Mouse (Mus musculus): Measurements from ENCODE around the gene Zfp977. TPM values are rescaled to one million over a fixed set of nuclear protein-coding genes. Genes with fewer than 3 reads are reported as not detected.
"Not testable (repeated sequence)": the region's sequence is repeated elsewhere in the genome, so short reads cannot be mapped to it uniquely, and the experiment has no call there.

Gene Zfp977
- 1.5 and 1.6 TPM in 2 replicates for polyA plus RNA-seq (2012; rRNA removed)

DNA sequence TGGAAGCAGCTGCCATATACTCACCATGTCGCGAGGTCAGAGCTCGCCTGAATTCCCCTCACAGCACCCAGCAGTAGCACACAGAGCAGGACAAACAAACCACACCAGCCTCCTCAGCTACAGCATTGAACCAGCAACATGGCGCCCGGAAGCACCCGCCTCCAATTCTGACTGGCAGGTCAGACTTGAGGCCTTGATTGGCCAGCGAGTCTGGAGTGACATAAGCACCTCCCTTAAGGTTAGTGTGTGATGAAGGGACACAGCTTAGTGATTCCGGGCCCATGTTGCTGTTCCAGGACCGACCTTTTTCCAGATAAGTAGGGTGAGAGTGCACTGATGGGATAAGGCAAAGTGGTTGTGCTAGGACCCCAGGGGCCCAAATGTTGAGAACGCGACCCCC, at the start of gene Zfp977:
TSS of gene Zfp977 (minus strand) at position 135 of the 400 bp plus-strand sequence.
- DNase-seq (ENCODE audit: low spot score): not testable (repeated sequence)

DNA sequence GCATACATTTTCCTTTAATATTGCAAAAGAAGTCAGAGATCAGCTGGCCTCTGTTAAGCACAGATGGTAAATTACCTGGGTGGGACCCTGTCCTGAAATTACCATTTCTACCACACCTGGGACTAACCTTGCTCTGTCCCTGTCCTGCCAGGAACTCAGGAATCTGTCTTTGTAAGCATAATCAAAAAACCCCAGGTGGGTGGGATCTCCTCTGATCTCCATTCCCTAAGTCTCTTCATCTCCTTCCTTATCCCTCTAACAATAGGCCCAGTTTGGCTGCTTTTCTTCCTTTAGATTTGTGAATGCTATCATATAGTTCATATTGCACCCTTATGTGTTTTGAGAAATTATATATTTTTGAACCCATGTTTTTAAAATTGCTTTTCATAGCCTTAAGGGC, 38.7 kb upstream of the Zfp977 start:
- not testable (repeated sequence) for DNase-seq (ENCODE audit: low spot score)

GRCm38 (mm10) chr7:42595666-42596065, 3.3 kb upstream of the Zfp977 start:
- not testable (repeated sequence) for DNase-seq (ENCODE audit: low spot score)

DNA sequence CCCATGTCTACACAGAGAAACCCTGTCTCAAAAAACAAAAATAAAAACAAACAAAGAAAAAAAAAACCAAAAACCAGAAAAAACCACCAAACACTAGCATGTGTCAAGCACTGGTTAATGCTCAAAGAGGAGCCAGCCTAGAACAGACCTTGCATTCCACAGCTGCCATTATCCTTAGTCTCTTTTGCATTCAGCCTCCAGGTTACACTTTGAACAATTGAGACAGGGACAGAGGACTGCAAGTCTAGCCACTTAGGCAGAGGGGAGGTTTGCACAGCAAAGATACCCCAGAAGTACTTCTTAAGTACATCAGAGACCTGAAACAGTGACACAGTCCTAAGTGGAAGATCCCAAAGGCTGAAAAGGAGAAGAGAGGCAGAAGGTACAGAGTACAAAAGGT, 1.0 kb downstream of the Zfp977 start:
- DNase-seq (ENCODE audit: low spot score): not testable (repeated sequence)

DNA sequence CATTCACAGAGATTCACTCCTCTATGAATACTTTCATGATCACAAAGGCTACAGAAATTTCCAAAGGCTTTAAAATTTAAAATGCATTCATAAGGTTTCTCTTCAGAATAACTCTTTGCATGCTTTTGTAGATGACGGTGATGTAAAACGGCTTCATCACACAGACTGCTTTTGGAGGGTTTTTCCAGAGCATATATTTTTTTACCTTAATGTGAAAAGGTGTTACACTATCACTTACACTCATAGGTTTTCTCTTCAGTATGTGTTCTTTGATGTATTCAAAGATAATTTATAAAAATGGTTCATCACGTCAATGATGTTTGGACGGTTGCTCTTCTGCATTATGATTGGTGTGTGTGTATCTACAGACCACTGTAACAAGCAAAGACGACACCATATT, 13.9 kb downstream of the Zfp977 start, which contains the start of gene Gm21028:
TSS of gene Gm21028 (minus strand) at position 101 of the 400 bp plus-strand sequence.
- DNase-seq (ENCODE audit: low spot score): no peak

GRCm38 (mm10) chr7:42551766-42552165, 40.6 kb downstream of the Zfp977 start:
- DNase-seq (ENCODE audit: low spot score): no peak

Other genes with a start within 250 kb of the Zfp977 start
- not detected in 2 replicates for gene 4933421I07Rik, start 144.4 kb downstream of the Zfp977 start, polyA plus RNA-seq (2012; rRNA removed)
- 9.0 and 10.0 TPM in 2 replicates for gene Zfp141, start 86.8 kb downstream of the Zfp977 start, polyA plus RNA-seq (2012; rRNA removed)
- not detected in 2 replicates for gene Gm21028, start 14.0 kb downstream of the Zfp977 start, polyA plus RNA-seq (2012; rRNA removed)
- gene Zfp976, start 50.0 kb upstream of the Zfp977 start, polyA plus RNA-seq (2012; rRNA removed): 3.0 and 3.1 TPM in 2 replicates
- 4.6 and 4.8 TPM in 2 replicates for gene Zfp975, start 100.2 kb upstream of the Zfp977 start, polyA plus RNA-seq (2012; rRNA removed)
- not detected in 2 replicates for gene Gm17067, start 134.5 kb upstream of the Zfp977 start, polyA plus RNA-seq (2012; rRNA removed)
- gene Vmn2r62, start 201.0 kb upstream of the Zfp977 start, polyA plus RNA-seq (2012; rRNA removed): not detected in 2 replicates

Data from urinary bladder, adult 2 months (tissue).